Mouse (Mus musculus) lung, embryonic 14.5 days (tissue): Measurements from ENCODE around the gene Med13l. TPM values are rescaled to one million over a fixed set of nuclear protein-coding genes. Genes with fewer than 3 reads are reported as not detected.

Source experiments
- ATAC-seq: fragments of 200-750 bp; cut with Nextera tagmentation; 2 replicates; pipeline ENCODE4 v1.8.0; 2017; ENCODE audit warnings: mild to moderate bottlenecking, moderate TSS enrichment, moderate library complexity; ENCODE audit not compliant: insufficient read depth
- DNase-seq: peaks from one replicate; pipeline ENCODE4 v3.0.0-alpha.2; 2015
- H3K27ac ChIP-seq: fragments of 300-500 bp; sonication (generic); 2 replicates; pipeline ENCODE4 v1.5.1; 2014; ENCODE audit warnings: low read depth, mild to moderate bottlenecking, moderate library complexity
- H3K27me3 ChIP-seq: fragments of 300-500 bp; sonication (generic); 2 replicates; pipeline ENCODE4 v1.6.1; 2014; ENCODE audit warnings: low read length, control low read depth; ENCODE audit not compliant: insufficient read depth
- H3K36me3 ChIP-seq: fragments of 300-500 bp; sonication (generic); 2 replicates; pipeline ENCODE4 v1.6.1; 2014; ENCODE audit warnings: control low read depth; ENCODE audit not compliant: insufficient read depth
- H3K4me1 ChIP-seq: fragments of 300-500 bp; sonication (generic); 2 replicates; pipeline ENCODE4 v1.6.1; 2014; ENCODE audit warnings: antibody characterized with exemption, control low read depth; ENCODE audit not compliant: insufficient read depth
- H3K4me2 ChIP-seq: fragments of 300-500 bp; sonication (generic); 2 replicates; pipeline ENCODE4 v1.6.1; 2014; ENCODE audit warnings: mild to moderate bottlenecking
- H3K4me3 ChIP-seq: fragments of 300-500 bp; sonication (generic); 2 replicates; pipeline ENCODE4 v1.5.1; 2014; ENCODE audit warnings: low read depth, low read length
- H3K9ac ChIP-seq: fragments of 300-500 bp; sonication (generic); 2 replicates; pipeline ENCODE4 v1.6.1; 2014
- H3K9me3 ChIP-seq: fragments of 300-500 bp; sonication (generic); 2 replicates; pipeline ENCODE4 v1.6.1; 2016; ENCODE audit warnings: low read depth, low read length, control low read depth
- CTCF ChIP-seq: IDR thresholded peaks from 2 replicates; pipeline ENCODE4 v1.5.1; 2016; ENCODE audit warnings: antibody characterized with exemption, low read depth
- WGBS: fragments of 180-500 bp; shearing (Covaris S2); extraction: QIAGEN DNeasy Blood & Tissue Kit; methylation state at CpG from one replicate; pipeline ENCODE4 v1.1.7; 2014; 5-methylcytosine and 5-hydroxymethylcytosine counted together
- polyA plus RNA-seq: library from polyadenylated mRNA; unstranded; fragments of >200 nt; fragmentation: Nextera tagmentation; extraction: Ambion mirVana; gene quantifications from 2 replicates; pipeline ENCODE4 v1.2.1, GENCODE M21; 2014

Gene Med13l
- polyA plus RNA-seq, 1 experiment from 2014 or later = 14.1 TPM

- no peak for DNase-seq
- no peak overlapping the region for H3K4me2 ChIP-seq
Observed at GRCm38 (mm10) chr5:118668931-118669330, 108.5 kb downstream of the Med13l start.

GRCm38 (mm10) chr5:118672111-118672510, 111.6 kb downstream of the Med13l start:
- H3K36me3 ChIP-seq = no peaks in the 10 kb centered on the region
- DNase-seq (no peak), ATAC-seq (no peak)
- TF ChIP-seq CTCF = no peak
- peaks cover 23% of the 10 kb centered on the region for H3K4me1 ChIP-seq
- H3K9me3 ChIP-seq = no peaks in the 10 kb centered on the region
- no peak overlapping the region for H3K27ac ChIP-seq
- H3K9ac ChIP-seq = no peak overlapping the region
- no peaks in the 10 kb centered on the region for H3K27me3 ChIP-seq
- H3K4me2 ChIP-seq = no peak overlapping the region
- no peak overlapping the region for H3K4me3 ChIP-seq

More at GRCm38 (mm10) chr5:118668931-118669330, 108.5 kb downstream of the Med13l start:
- Histone ChIP-seq H3K4me1 (peaks cover 12% of the 10 kb centered on the region), H3K4me3 (no peak overlapping the region), H3K9ac (peak overlapping the region; percentile 29; the same call in 1 of the 2 replicates), H3K27ac (no peak overlapping the region), H3K9me3 (no peaks in the 10 kb centered on the region), H3K27me3 (no peaks in the 10 kb centered on the region), H3K36me3 (no peaks in the 10 kb centered on the region)
- ATAC-seq = no peak
- 11% methylated on average over 2 of the region's 2 CpGs for WGBS
- no peak for TF ChIP-seq CTCF

GRCm38 (mm10) chr5:118673859-118674258, 113.4 kb downstream of the Med13l start:
- peaks cover 22% of the 10 kb centered on the region for H3K4me1 ChIP-seq
- no peak overlapping the region for H3K4me3 ChIP-seq
- H3K9me3 ChIP-seq = no peaks in the 10 kb centered on the region
- H3K4me2 ChIP-seq = no peak overlapping the region
- TF ChIP-seq CTCF = no peak
- no peaks in the 10 kb centered on the region for H3K27me3 ChIP-seq
- no peaks in the 10 kb centered on the region for H3K36me3 ChIP-seq
- 0 out of 2 replicates have a peak overlapping the region, but pooled peaks have one; percentile 18 for H3K27ac ChIP-seq
- DNase-seq (no peak), ATAC-seq (no peak)
- H3K9ac ChIP-seq = no peak overlapping the region
- WGBS = 57% methylated on average over 5 of the region's 5 CpGs

GRCm38 (mm10) chr5:118674321-118674720, 113.8 kb downstream of the Med13l start:
- DNase-seq = peak; percentile 44
- TF ChIP-seq CTCF = no peak
- 0 out of 2 replicates have a peak overlapping the region, but pooled peaks have one; percentile 18 for H3K27ac ChIP-seq
- H3K4me3 ChIP-seq = no peak overlapping the region
- H3K4me2 ChIP-seq = no peak overlapping the region
- no peaks in the 10 kb centered on the region for H3K9me3 ChIP-seq
- H3K4me1 ChIP-seq = peaks cover 18% of the 10 kb centered on the region
- no peaks in the 10 kb centered on the region for H3K27me3 ChIP-seq
- no peak for ATAC-seq
- H3K36me3 ChIP-seq = no peaks in the 10 kb centered on the region
- WGBS = 35% methylated on average over 3 of the region's 3 CpGs
- no peak overlapping the region for H3K9ac ChIP-seq

- 47% methylated on average over 3 of the region's 3 CpGs for WGBS
- peak overlapping the region; percentile 52; the same call in 1 of the 2 replicates for H3K27ac ChIP-seq
- H3K4me3 ChIP-seq = no peak overlapping the region
- H3K4me1 ChIP-seq = peaks cover 18% of the 10 kb centered on the region
- H3K9me3 ChIP-seq = no peaks in the 10 kb centered on the region
- H3K36me3 ChIP-seq = 0 out of 2 replicates have a peak, but pooled peaks cover 3% of the 10 kb centered on the region
- H3K27me3 ChIP-seq = no peaks in the 10 kb centered on the region
- ATAC-seq (no peak), DNase-seq (peak; percentile 57)
- TF ChIP-seq CTCF = no peak
- no peak overlapping the region for H3K4me2 ChIP-seq
- H3K9ac ChIP-seq = no peak overlapping the region
Observed at GRCm38 (mm10) chr5:118675697-118676096, 115.2 kb downstream of the Med13l start.

GRCm38 (mm10) chr5:118676151-118676918, 115.9 kb downstream of the Med13l start:
- peaks cover 18% of the 10 kb centered on the region for H3K4me1 ChIP-seq
- H3K27me3 ChIP-seq = no peaks in the 10 kb centered on the region
- no peak overlapping the region for H3K4me3 ChIP-seq
- ATAC-seq = no peak; the same call in 1 of the 2 replicates
- no peak for TF ChIP-seq CTCF
- DNase-seq = no peak
- WGBS = 70% methylated on average over 8 of the region's 8 CpGs
- peak overlapping the region; percentile 52; the same call in 1 of the 2 replicates for H3K27ac ChIP-seq
- H3K36me3 ChIP-seq = peaks cover 3% of the 10 kb centered on the region; the same call in 1 of the 2 replicates
- no peaks in the 10 kb centered on the region for H3K9me3 ChIP-seq
- no peak overlapping the region for H3K4me2 ChIP-seq
- no peak overlapping the region for H3K9ac ChIP-seq

GRCm38 (mm10) chr5:118679283-118679835, 118.9 kb downstream of the Med13l start:
- DNase-seq = no peak
- H3K4me1 ChIP-seq = peaks cover 16% of the 10 kb centered on the region
- no peak overlapping the region for H3K4me2 ChIP-seq
- H3K4me3 ChIP-seq = no peak overlapping the region
- 60% methylated on average over 9 of the region's 9 CpGs for WGBS
- peaks cover 10% of the 10 kb centered on the region; the same call in 1 of the 2 replicates for H3K36me3 ChIP-seq
- H3K27ac ChIP-seq = no peak overlapping the region
- no peaks in the 10 kb centered on the region for H3K27me3 ChIP-seq
- H3K9me3 ChIP-seq = no peaks in the 10 kb centered on the region
- no peak for ATAC-seq
- TF ChIP-seq CTCF = no peak
- H3K9ac ChIP-seq = no peak overlapping the region
